Mouse (Mus musculus): ENCODE results near the gene Abhd14a.
A peak's percentile ranks its signal among the peaks of the same experiment; 100 is the strongest.
"Not testable (repeated sequence)": the region's sequence is repeated elsewhere in the genome, so short reads cannot be mapped to it uniquely, and the experiment has no call there.

The Abhd14a gene

DNA sequence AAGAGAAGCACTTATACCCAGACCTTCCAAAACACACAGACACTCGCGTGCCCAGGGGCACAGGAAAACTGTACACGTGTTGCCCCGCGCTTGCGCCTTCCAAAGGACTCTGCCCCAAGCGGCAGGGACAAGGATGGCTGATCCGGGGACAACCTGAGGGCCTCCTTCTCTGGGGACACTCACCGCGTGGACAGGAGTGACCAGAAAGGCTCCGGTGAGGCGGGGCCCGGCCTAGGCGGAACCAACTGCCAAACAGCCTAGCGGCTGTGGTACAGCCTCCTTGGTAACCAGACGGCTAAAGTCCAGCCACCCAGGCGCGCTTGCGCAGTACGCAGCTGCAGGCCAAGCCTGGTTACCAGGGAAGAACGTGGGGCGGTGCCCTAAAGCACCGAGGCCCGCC is at the start of gene Abhd14a, which contains the start of gene Abhd14b:
Gene Abhd14a (minus strand): TSS at position 331 of the 400 bp plus-strand sequence.
Gene Abhd14b (plus strand): TSS at position 112 of the 400 bp plus-strand sequence.
- peak; percentile 89 for DNase-seq (ENCODE audit: low read depth, low spot score)

DNA sequence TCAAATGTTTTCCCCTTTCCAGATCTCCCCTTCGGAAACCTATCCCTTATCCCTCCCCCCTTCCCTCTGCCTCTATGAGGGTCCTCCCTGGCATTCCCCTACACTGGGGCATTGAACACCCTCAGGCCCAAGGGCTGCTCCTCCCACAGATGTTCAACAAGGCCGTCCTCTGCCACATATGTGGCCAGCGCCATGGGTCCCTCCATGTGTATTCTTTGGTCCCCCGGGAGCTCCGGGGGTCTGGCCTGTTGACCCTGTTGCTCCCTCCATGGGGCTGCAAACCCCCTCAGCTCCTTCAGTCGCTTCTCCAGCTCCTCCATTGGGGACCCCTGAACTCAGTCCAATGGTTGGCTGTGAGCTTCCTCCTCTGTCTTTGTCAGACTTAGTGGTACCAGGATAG is 40.1 kb upstream of the Abhd14a start:
- not testable (repeated sequence) for DNase-seq (ENCODE audit: low read depth, low spot score)

DNA sequence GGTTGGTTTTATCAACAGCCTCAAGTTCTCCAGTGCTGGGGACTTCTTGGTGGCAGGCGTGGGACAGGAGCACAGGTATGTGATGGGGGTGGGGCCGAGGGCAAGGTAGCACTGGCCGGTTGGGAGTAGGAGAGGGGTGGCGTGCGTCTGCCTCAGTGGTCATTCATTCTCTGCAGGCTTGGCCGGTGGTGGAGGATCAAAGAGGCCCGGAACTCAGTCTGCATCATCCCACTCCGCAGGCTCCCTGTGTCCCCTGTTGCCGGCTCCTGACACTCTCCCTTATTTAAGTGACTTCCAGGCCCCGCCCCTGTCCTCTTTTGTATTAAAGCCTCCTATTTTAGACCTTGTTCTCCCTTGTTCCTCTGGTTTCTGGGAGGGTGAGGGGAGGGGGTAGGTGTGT is 37.6 kb upstream of the Abhd14a start:
- no peak for DNase-seq (ENCODE audit: low read depth, low spot score)

DNA sequence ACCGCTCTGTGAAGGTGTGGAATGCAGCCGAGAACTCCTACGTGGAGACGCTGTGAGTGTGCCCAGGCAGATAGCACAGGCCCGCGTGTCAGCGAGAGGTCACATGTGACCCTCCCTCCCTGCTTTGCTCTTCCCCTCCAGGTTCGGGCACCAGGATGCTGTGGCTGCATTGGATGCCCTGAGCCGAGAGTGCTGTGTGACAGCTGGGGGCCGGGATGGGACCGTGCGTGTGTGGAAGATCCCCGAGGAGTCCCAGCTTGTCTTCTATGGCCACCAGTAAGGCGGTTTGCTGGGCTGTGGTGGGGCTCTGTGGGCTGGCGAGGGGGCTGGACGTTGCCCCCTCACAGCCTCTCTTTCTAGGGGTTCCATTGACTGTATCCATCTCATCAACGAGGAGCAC is 36.1 kb upstream of the Abhd14a start:
- DNase-seq (ENCODE audit: low read depth, low spot score), result no peak

DNA sequence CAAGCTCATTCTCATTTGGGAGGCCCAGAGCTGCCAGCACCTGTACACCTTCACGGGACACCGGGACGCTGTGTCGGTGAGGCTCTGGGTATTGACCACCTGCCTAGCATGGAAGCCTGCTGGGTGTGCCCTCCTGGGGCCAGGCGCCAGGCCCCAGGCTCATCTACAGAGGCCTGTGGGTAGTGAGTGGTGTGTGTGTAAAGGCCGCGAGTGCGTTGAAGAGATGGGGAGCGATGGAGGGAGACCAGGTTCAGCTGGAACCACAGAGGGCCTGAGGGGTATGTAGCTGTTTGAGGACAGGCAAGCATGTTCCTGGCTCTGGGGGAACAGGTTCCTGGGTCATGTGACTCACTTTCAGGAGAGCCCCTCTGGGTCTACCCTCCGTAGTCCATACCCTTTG is 35.7 kb upstream of the Abhd14a start:
- DNase-seq (ENCODE audit: low read depth, low spot score), result no peak

DNA sequence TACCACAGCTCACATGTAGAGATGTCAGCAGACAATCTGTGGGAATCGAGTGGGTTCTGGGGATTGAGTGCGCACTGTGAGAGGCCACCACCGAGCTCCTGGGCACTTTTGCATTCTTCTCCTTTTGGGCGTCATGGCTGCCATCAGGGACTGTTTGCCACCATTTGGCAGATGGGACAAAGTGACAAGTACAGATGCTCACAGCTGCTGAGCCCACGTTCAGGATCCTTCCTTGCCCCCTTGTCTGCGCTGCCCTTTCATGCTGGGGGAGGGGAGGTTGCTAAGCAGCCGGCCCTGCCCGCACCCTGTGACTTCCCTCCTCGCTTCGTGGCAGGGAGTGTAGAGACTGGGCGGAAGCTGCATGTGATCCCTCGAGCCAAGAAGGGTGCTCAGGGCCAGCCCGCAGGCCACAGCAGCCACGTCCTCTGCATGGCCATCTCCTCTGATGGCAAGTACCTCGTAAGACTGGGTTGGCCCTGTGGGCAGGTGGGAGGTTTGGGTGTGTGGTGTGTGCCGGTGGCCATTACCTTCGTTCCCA is 35.2 kb upstream of the Abhd14a start:
- no peak for DNase-seq (ENCODE audit: low read depth, low spot score)

DNA sequence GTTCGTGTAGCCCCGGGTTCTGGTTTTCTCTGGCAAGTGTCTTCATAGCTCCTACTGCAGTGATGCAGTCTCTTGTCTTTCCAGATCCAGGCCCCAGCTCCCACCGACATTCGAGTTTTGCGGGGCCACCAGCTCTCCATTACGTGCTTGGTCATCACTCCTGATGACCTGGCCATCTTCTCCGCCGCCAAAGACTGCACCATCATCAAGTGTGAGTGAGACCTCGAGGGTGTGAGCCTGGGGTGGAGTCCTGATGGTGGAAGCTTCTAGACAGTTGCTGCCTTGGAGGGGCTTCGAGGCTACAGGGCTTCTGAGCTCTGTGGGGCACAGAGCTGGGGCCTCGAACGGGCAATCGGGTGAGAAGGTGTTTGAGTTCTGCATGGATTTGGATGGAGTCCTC is 34.2 kb upstream of the Abhd14a start:
- no peak for DNase-seq (ENCODE audit: low read depth, low spot score)

DNA sequence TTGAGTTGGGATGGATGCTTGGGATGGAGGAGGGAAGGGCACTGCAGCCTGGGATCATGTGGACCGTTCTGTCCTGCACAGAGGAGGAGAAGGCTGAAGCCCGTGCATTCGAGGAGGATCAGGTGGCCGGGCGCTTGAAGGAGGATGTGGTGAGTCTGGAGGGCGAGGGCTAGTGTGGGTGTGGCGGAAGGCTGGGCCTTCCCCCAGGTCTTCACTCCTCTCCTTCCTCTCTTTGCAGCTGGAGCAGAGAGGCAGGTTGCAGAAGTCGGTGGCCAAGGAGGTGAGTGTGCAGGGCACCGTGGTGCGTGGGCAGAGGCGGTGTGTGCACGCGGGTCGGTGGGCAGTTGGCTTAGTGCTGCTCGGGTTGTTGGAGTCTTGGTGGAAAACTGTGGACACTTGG is 33.6 kb upstream of the Abhd14a start:
- no peak for DNase-seq (ENCODE audit: low read depth, low spot score)

DNA sequence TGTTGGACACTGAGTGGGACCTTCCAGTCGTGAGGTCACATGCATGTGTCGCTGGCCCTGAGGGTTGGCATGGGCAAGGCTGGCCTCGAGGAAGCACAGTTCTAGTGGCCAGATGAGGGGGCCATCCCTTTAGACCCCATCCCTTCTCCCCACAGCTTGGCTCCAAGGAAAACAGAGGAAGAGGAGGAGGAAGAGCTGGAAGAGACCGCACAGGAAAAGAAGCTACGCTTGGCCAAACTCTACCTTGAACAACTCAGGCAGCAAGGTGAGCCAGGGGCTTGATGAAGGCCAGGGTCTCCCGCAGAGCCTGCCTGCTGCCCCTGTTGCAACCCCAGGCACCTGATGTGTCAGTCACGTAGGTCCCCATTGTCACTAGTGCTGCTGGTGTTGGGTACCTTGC is 33.1 kb upstream of the Abhd14a start:
- DNase-seq (ENCODE audit: low read depth, low spot score), result no peak

DNA sequence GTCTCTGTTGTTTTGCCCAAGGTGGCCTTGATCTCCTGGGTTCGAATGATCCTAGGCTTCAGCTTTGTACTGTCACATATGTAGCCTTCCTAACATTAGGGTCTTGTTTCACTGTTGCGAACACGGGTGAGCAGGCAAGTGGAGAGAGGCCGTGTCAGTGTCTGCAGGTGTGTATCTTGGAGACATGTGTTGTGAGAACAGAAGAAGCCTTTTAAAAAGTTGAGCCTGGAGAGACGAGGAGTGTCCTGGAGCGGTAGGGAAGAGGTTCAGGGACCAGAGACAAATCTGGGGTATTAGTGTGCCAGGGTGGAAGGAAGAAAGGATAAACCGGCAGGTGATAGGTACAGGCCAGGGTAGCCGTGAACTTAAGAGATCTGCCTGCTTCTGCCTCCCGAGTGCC is 30.6 kb upstream of the Abhd14a start:
- no peak for DNase-seq (ENCODE audit: low read depth, low spot score)

DNA sequence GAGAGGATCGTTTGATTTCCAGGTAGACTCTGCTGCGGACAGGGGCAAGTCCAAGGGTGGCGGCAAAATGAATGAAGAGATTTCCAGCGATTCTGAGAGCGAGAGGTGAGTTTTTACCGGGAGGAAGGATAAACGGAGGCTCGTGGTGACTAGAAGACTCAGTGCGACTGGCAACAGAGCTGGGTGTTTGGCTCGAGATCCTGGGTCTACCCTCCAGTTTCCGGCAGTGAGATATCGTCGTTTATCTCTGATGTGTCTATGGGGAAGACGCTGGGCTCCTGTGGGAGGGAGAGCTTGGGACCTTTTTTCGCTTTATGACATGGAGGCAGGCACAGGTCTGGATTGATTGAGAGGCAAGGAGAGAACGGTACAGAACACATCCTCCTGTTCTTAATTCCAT is 30.2 kb upstream of the Abhd14a start:
- no peak for DNase-seq (ENCODE audit: low read depth, low spot score)

DNA sequence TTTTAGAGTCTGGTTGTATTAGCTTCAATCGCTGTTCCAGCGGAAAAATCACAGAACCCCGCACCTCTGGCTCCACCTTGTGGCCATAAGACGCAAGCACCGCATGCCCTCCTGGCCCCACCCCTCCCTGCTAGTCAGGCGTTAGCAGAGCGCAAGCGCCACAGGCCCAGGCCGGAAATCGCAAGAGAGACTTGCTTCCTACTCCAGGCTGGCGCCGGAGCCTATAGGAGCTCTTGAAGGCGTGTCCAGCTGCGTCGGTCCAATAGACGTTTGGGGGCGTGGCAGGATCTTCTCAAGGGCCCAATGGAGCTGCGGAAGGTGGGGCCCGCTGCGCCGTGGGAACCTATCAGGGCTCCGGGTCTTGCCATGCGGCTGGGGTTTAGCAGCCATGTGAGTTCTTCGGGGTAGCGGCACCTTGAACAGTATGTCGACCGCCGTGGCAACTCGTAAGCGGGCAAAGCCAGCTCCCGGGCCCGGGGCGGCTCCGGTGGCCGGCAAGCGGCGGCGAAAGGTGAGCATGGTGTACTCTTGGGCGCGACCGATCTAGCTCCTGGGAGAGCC is 29.5 kb upstream of the Abhd14a start, which contains the start of gene Parp3:
Gene Parp3 (minus strand): TSS at position 26 of the 561 bp plus-strand sequence.
- peak; percentile 100 for DNase-seq (ENCODE audit: low read depth, low spot score)

DNA sequence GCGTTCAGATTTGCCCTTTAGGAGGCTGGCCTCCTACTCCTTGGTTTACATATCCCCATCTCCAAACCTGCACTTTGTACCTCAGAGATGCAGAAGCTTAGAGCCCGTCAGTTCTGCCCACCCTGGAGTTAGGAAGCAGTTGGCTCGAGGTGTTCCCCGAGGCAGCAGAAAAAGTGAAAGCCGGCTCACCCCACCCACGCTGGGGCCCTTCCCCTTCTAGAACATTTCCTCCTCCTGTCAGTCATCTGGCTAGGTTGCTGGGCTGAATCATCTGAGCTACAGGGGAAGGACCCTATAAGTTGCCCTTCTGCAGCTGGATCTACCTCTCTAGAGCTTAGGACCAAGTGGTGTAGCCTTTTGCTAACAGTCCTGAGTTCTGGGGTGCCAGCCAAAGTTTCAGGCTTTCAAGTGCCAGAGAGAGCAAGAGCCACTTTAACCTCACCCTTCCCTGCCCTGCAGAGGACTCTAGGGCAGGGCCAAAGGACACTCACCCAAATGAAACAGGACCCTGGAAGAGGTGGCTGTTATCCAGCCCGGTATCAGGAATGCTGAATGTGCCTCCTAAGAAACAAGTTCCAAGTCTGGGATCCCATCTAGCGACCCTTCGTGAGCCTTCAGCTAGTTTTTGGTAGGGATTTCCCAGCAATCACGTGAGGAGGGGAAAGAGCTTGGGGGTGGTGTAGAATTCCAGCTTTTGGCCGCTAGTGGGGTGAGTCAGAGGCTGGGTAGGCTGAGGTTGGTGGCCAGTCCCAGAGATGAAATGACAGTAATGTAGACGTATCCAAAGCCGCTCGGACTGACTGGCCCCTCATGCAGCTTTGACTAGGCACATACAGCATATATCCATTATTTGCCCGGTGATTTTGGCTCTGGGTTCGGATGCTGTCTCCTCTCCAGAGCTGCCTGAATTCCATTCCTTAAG is 28.8 kb upstream of the Abhd14a start:
- DNase-seq (ENCODE audit: low read depth, low spot score), result peak; percentile 69

DNA sequence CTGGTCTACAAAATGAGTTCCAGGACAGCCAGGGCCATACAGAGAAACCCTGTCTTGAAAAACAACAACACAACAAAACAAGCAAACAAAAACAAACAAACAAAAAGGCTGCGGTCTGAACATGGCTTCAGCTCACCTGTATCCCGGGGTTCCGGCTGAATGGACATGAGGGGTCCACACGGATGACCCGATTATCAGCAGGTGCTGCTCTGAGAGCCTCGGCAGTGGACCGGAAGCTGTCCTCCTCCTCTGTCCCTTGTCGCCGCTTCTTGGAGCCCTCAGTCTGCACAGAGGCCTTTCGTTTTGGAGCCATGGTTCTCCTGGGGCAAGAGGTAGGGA is 28.2 kb upstream of the Abhd14a start, which contains the start of gene Rrp9:
Gene Rrp9 (plus strand): TSS at position 301 of the 339 bp plus-strand sequence.
- no peak for DNase-seq (ENCODE audit: low read depth, low spot score)

DNA sequence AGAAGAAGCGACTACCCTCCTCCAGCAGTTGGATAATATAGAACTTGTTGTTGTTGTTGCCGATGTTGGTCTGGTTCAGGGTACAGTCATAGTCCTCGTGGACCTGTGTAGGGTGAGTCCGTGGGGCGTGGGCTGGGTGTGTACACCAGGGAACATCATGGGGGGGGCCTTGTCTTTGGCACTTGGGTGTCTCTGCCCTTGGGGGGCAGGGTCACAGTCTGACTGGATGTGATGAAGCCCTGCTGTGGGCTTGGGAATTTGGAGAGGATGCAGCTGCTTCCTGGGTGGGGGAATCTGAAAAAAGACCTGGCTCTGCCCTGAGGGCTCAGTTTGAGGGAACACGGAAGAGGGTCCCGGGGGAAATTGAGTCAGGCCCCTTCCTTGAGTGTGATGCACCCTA is 27.6 kb upstream of the Abhd14a start:
- peak; percentile 81 for DNase-seq (ENCODE audit: low read depth, low spot score)

DNA sequence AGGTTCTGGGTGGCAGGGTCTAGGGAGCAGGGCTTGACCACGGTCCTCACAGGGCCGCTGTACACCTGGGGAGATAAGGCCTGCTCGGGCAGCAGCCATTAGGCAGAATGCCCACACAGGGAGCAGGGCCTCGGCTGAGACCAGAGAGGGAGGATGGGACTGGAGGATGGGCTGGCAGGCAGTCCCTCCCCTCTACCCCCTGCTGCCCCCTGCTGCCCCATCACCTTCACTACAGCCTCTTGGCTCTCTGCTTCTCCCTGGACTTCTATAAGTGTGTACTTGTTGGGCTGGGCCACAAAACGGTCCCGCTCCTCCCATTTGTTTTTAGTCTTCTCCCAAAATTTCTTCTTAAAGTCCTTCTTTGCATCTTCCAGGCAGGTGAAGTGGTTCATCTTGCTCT is 27.0 kb upstream of the Abhd14a start:
- DNase-seq (ENCODE audit: low read depth, low spot score), result peak; percentile 90

DNA sequence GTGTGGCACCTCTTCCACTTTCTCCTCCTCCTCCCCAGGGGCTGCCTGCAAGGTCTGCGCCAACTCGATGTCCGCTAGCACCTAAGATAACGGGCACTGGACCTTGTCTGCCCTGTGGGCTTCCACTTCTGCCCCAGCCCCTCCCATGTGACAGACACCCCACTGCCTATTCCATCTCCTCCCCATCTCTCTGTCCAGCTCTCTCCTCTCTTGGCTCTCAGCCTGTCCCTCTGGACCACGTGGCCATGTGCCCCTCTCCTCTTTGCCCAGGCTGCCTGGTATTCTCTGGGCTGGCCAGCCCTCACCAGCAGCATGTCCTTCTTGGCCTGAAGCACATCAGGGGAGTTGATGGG is 26.3 kb upstream of the Abhd14a start:
- DNase-seq (ENCODE audit: low read depth, low spot score), result no peak

DNA sequence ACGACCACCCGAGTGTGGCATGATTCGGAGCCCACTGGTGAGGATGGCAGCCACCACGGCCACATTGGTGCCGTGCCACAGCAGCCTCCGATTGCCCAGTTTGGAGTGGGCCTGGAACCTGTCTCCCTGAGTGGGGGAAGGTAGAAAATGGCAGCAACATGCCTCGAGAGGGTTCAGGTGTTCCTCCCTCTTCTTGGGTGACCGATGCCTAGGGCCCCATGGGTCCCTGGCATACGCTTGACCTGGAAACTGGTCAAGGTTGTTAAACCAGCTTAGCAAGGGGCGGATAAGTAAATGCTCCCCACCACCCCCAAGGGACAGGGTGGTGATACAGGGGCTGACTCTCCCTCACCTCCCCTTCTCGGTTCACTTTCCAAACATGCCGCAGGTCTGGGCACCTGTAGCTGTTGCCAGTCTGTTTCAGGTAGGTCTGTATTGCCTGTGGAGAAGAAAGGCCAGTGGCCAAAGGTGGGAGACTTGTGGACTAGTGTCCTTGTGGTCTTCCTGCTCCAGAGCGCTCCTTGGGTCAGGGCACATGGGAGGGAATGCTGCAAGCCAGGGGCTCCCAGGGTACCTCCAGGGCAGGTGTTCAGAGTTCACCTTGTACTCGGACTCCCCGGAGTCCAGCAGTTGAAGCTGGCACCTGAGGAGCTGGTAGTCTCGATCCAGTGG is 25.7 kb upstream of the Abhd14a start:
- no peak for DNase-seq (ENCODE audit: low read depth, low spot score)

DNA sequence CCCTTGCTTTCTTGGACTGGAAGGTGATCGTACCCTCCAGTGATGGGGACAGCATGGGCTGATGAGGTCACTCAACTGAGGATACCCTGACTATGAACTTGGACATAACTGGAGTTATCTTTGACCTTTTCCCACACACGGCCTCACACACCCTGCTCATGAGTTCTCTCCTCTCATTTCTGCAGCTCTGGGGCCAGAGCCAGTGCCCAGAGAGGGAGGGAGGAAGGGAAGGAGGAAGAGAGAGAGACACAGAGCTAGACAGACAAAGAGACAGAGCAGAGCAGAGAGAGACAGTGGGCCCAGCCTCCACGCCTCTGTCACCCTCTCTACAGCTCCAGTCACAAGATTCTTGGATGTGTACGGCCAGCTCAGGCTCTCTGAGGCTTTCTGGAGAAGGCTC is 24.8 kb upstream of the Abhd14a start:
- no peak for DNase-seq (ENCODE audit: low read depth, low spot score)

DNA sequence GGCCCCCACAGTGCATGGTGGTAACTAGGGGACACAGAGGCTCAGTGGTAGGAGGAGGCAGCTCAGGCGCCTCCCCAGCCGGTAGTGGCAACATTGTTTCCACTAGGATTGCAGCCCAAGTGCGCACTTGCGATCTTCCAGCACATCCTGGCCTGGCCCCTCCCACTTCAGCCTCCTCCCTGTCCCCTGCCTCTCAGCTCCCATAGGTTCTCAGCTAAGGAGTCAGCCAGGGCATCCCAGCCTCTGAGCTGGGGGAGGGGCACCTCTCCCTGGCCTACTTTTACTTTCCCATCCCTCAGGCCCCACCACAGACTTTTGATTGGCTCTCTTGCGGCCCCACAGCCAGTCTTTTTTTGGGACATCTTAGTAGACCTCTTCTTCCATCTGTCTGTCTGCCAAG is 24.4 kb upstream of the Abhd14a start:
- peak; percentile 95 for DNase-seq (ENCODE audit: low read depth, low spot score)

DNA sequence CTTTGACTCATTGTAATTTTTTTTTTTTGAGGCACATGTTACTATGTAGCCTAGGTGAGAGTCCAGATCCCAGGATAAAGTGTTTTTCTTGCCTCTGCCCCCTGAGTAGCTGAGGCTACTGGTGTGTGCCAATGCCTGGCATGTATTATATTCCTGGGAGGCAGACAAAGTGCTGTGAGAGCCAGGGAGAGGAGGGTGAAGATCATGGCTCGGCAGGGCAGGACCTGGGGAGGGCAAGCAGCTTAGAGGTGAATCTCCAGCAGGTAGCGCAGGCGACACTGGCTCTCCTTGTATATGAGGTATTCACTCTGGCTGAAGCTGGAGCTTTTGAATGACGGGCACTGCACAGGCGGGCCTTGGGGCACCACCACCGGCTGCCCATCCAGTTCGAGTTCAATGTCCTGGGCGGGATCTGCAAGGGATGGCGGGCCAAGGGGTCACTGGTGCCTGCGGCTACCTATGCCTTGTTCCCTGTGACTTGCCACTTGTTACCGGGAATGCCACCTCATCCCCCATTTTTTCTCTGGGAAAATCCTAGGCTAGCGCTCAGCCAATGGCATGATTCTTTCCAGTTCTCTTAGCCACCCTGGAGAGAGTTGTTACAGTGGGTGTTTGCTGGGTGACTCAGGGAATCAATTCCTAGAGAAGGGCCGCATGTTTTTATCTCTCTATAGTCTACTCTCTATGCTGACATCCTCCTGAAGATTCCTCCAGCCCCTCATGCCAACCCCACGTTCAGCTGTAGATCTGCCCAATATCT is 23.7 kb upstream of the Abhd14a start:
- no peak for DNase-seq (ENCODE audit: low read depth, low spot score)

DNA sequence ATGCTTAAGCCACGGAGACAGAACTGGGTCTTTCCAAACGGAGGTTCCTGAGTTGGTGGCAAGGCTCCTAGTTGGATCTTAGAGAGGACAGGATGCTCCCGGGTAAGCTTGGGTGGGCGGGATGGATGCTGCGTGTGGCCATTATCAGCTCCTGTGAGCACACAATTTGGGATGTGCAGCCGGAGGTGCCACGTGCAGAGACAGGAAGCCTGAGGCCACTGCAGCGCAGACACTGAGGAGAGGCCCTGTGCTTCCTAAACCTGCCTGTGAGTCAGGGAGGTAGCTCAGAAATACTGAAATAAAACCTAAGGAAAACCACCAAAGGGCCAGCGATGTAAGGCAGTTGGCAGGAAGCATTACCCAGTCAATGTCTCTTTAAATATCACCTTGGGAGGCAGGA is 22.3 kb upstream of the Abhd14a start:
- DNase-seq (ENCODE audit: low read depth, low spot score), result no peak
